Mouse (Mus musculus): ENCODE measurements at regions not wholly inside any gene's neighbourhood (a gene's known extent, or its start where the extent isn't known, plus 50 kb on each side); places are given as distances from the start of the nearest gene placed in this dataset.

- Histone ChIP-seq H3K4me3 (no peak overlapping the region), H3K27ac (no peak overlapping the region)
- DNase-seq (ENCODE audit: low spot score in 2 of 2): no peak
- TF ChIP-seq CTCF (conservative IDR thresholded peaks at IDR 0.05): peak; percentile 61
These were observed 303.8 kb downstream of the Agtpbp1 start for GRCm38 (mm10) chr13:59281199-59281598.

- no peak for TF ChIP-seq CTCF (conservative IDR thresholded peaks at IDR 0.05)
These were observed 305.9 kb downstream of the Agtpbp1 start for GRCm38 (mm10) chr13:59279136-59279535.

GRCm38 (mm10) chr13:59271661-59272060 is 313.4 kb downstream of the Agtpbp1 start:
- TF ChIP-seq CTCF (conservative IDR thresholded peaks at IDR 0.05): no peak
- no peak for DNase-seq (ENCODE audit: low spot score in 2 of 2)

More at GRCm38 (mm10) chr13:59279136-59279535, 305.9 kb downstream of the Agtpbp1 start:
- Histone ChIP-seq H3K27ac (no peak overlapping the region), H3K4me3 (no peak overlapping the region)
- DNase-seq (ENCODE audit: low spot score in 2 of 2): no peak

GRCm38 (mm10) chr13:59266854-59267253 is 318.2 kb downstream of the Agtpbp1 start:
- H3K4me3 ChIP-seq: no peak overlapping the region
- DNase-seq (ENCODE audit: low spot score in 2 of 2): no peak
- H3K27ac ChIP-seq: no peak overlapping the region
- no peak for TF ChIP-seq CTCF (conservative IDR thresholded peaks at IDR 0.05)

More at GRCm38 (mm10) chr13:59271661-59272060, 313.4 kb downstream of the Agtpbp1 start:
- Histone ChIP-seq H3K4me3 (no peak overlapping the region), H3K27ac (no peak overlapping the region)

- no peak for TF ChIP-seq CTCF (conservative IDR thresholded peaks at IDR 0.05)
- Histone ChIP-seq H3K27ac (no peak overlapping the region), H3K4me3 (no peak overlapping the region)
- no peak for DNase-seq (ENCODE audit: low spot score in 2 of 2)
These were observed 320.9 kb downstream of the Agtpbp1 start for GRCm38 (mm10) chr13:59264126-59264525.

GRCm38 (mm10) chr13:59261924-59262323 is 323.1 kb downstream of the Agtpbp1 start:
- Histone ChIP-seq H3K4me3 (no peak overlapping the region), H3K27ac (no peak overlapping the region)
- DNase-seq (ENCODE audit: low spot score in 2 of 2): no peak
- TF ChIP-seq CTCF (conservative IDR thresholded peaks at IDR 0.05): no peak

GRCm38 (mm10) chr13:59255798-59256435 is 329.1 kb downstream of the Agtpbp1 start:
- no peak for DNase-seq (ENCODE audit: low spot score in 2 of 2)
- Histone ChIP-seq H3K4me3 (no peak overlapping the region), H3K27ac (no peak overlapping the region)
- TF ChIP-seq CTCF (conservative IDR thresholded peaks at IDR 0.05): no peak

GRCm38 (mm10) chr13:59253667-59254558 is 331.1 kb downstream of the Agtpbp1 start:
- Histone ChIP-seq H3K27ac (no peak overlapping the region), H3K4me3 (no peak overlapping the region)
- no peak for TF ChIP-seq CTCF (conservative IDR thresholded peaks at IDR 0.05)
- DNase-seq (ENCODE audit: low spot score in 2 of 2): peak in 1 of 2 experiments; percentile 16

- no peak for TF ChIP-seq CTCF (conservative IDR thresholded peaks at IDR 0.05)
- Histone ChIP-seq H3K4me3 (peak overlapping the region; percentile 9; the same call in 1 of the 2 replicates), H3K27ac (peak overlapping the region; percentile 68)
- peak; percentile 42 to 63 for DNase-seq (ENCODE audit: low spot score in 2 of 2)
These were observed 333.6 kb downstream of the Agtpbp1 start for GRCm38 (mm10) chr13:59251252-59252006.

- no peak for DNase-seq (ENCODE audit: low spot score in 2 of 2)
- TF ChIP-seq CTCF (conservative IDR thresholded peaks at IDR 0.05): no peak
- H3K4me3 ChIP-seq: no peak overlapping the region
- no peak overlapping the region for H3K27ac ChIP-seq
These were observed 336.6 kb downstream of the Agtpbp1 start for GRCm38 (mm10) chr13:59248411-59248810.

- TF ChIP-seq CTCF (conservative IDR thresholded peaks at IDR 0.05): no peak
- Histone ChIP-seq H3K4me3 (no peak overlapping the region), H3K27ac (no peak overlapping the region)
- no peak for DNase-seq (ENCODE audit: low spot score in 2 of 2)
These were observed 338.0 kb downstream of the Agtpbp1 start for GRCm38 (mm10) chr13:59246984-59247537.

- Histone ChIP-seq H3K4me3 (no peak overlapping the region), H3K27ac (no peak overlapping the region)
- DNase-seq (ENCODE audit: low spot score in 2 of 2): no peak
- no peak for TF ChIP-seq CTCF (conservative IDR thresholded peaks at IDR 0.05)
These were observed 339.0 kb downstream of the Agtpbp1 start for GRCm38 (mm10) chr13:59246070-59246469.

All from layer of hippocampus, adult 2 months (tissue).